Mouse (Mus musculus): ENCODE measurements at regions not wholly inside any gene's neighbourhood (a gene's known extent, or its start where the extent isn't known, plus 50 kb on each side); places are given as distances from the start of the nearest gene placed in this dataset.

GRCm38 (mm10) chr12:25439029-25439551 lies 342.1 kb upstream of the Id2 start:
- no peak for DNase-seq

- DNase-seq = peak in 1 of 2 experiments; percentile 45
Observed at GRCm38 (mm10) chr12:25438217-25439028, 341.5 kb upstream of the Id2 start.

GRCm38 (mm10) chr12:25437556-25437955 lies 340.6 kb upstream of the Id2 start:
- DNase-seq = peak; percentile 39 to 59

- DNase-seq = no peak
Observed at GRCm38 (mm10) chr12:25436220-25436911, 339.4 kb upstream of the Id2 start.

- DNase-seq = no peak
Observed at GRCm38 (mm10) chr12:25432796-25433195, 335.9 kb upstream of the Id2 start.

GRCm38 (mm10) chr12:25430911-25431310 lies 334.0 kb upstream of the Id2 start:
- DNase-seq = no peak

GRCm38 (mm10) chr12:25427911-25428642 lies 331.1 kb upstream of the Id2 start:
- DNase-seq = no peak

- DNase-seq = peak; percentile 21 to 47
Observed at GRCm38 (mm10) chr12:25417336-25417735, 320.4 kb upstream of the Id2 start.

GRCm38 (mm10) chr12:25416571-25416970 lies 319.6 kb upstream of the Id2 start:
- no peak for DNase-seq

- no peak for DNase-seq
Observed at GRCm38 (mm10) chr12:25415641-25416040, 318.7 kb upstream of the Id2 start.

- DNase-seq = peak in 1 of 2 experiments; percentile 31
Observed at GRCm38 (mm10) chr12:25415232-25415631, 318.3 kb upstream of the Id2 start.

- no peak for DNase-seq
Observed at GRCm38 (mm10) chr12:25407301-25407700, 310.4 kb upstream of the Id2 start.

- no peak for DNase-seq
Observed at GRCm38 (mm10) chr12:25400326-25400725, 303.4 kb upstream of the Id2 start.

- DNase-seq = no peak
Observed at GRCm38 (mm10) chr12:25398726-25399125, 301.8 kb upstream of the Id2 start.

GRCm38 (mm10) chr12:25394326-25394725 lies 297.4 kb upstream of the Id2 start:
- DNase-seq = no peak

GRCm38 (mm10) chr12:25393501-25393900 lies 296.6 kb upstream of the Id2 start:
- DNase-seq = peak in 1 of 2 experiments; percentile 35

- DNase-seq = no peak
Observed at GRCm38 (mm10) chr12:25389202-25389601, 292.3 kb upstream of the Id2 start.

GRCm38 (mm10) chr12:25387791-25388280 lies 290.9 kb upstream of the Id2 start:
- no peak for DNase-seq

- DNase-seq = no peak
Observed at GRCm38 (mm10) chr12:25382961-25383360, 286.0 kb upstream of the Id2 start.

- no peak for DNase-seq
Observed at GRCm38 (mm10) chr12:25382475-25382874, 285.5 kb upstream of the Id2 start.

GRCm38 (mm10) chr12:25381619-25382018 lies 284.7 kb upstream of the Id2 start:
- DNase-seq = peak; percentile 61 to 70

- DNase-seq = no peak
Observed at GRCm38 (mm10) chr12:25379996-25380395, 283.1 kb upstream of the Id2 start.

GRCm38 (mm10) chr12:25379016-25379415 lies 282.1 kb upstream of the Id2 start:
- DNase-seq = no peak
